Mouse (Mus musculus): ENCODE data around the gene N4bp1. TPM values are rescaled to one million over a fixed set of nuclear protein-coding genes. Genes with fewer than 3 reads are reported as not detected.

N4bp1 gene
- polyA plus RNA-seq, 1 experiment from 2014 or later: 11.3 TPM

DNA sequence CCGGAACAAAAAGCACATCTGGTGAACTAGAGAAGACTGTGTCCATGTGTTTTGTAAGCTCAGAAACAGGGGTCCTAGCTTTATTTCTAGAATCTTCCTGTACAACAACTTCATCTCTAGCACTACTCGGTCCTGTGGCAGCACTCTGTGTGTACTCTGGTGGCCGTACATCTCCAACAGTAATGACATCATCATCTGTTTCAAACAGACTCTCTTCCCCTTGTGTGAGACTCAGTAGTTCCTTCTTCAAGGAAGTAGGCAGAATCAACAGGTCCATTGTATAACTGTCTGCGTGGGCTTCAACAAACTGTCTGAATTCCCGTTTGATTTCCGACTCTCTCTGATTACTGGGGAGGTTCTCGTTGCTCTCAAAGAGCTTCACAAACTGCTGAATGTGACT, 23.5 kb downstream of the N4bp1 start:
- Histone ChIP-seq H3K4me1 (replicated peaks; ENCODE audit: control insufficient read depth, insufficient read depth, low read length) (no peaks in the 10 kb centered on the region), H3K4me2 (ENCODE audit: low read depth, low read length, severe bottlenecking) (no peak overlapping the region), H3K27ac (ENCODE audit: low read depth, low read length) (no peak overlapping the region), H3K36me3 (ENCODE audit: control insufficient read depth, insufficient read depth, low read length) (no peaks in the 10 kb centered on the region; the same call in 1 of the 2 replicates), H3K27me3 (ENCODE audit: control insufficient read depth, insufficient read depth, low read length) (no peaks in the 10 kb centered on the region), H3K9me3 (ENCODE audit: control insufficient read depth, low read length) (no peaks in the 10 kb centered on the region), H3K9ac (ENCODE audit: low read length) (no peak overlapping the region), H3K4me3 (ENCODE audit: low read depth, low read length) (no peak overlapping the region)
- DNase-seq (ENCODE audit: low spot score) (no peak), ATAC-seq (replicated peaks; ENCODE audit: low FRiP score) (no peak)
- 83% methylated on average over 7 of the region's 7 CpGs for WGBS

DNA sequence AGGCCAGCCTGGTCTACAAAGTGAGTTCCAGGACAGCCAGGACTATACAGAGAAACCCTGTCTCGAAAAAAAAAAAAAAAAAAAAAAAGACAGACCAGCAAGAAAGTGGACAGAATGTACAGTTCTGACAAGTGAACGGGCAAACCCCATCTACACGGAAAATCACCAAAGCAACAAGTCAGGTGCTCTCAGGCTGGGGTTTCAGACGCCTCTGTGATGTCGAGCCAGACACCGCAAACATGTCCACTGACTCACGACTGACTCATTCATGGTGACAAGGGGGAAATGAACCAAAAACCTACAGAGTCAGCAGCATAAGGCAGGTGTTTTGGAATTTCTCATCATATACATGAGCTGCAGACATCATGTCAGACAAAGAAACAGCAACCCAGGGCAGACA, 28.8 kb downstream of the N4bp1 start:
- Histone ChIP-seq H3K4me2 (ENCODE audit: low read depth, low read length, severe bottlenecking) (no peak overlapping the region), H3K27ac (ENCODE audit: low read depth, low read length) (no peak overlapping the region), H3K27me3 (ENCODE audit: control insufficient read depth, insufficient read depth, low read length) (no peaks in the 10 kb centered on the region), H3K36me3 (ENCODE audit: control insufficient read depth, insufficient read depth, low read length) (no peaks in the 10 kb centered on the region; the same call in 1 of the 2 replicates), H3K9ac (ENCODE audit: low read length) (no peak overlapping the region), H3K4me3 (ENCODE audit: low read depth, low read length) (no peak overlapping the region), H3K9me3 (ENCODE audit: control insufficient read depth, low read length) (no peaks in the 10 kb centered on the region), H3K4me1 (replicated peaks; ENCODE audit: control insufficient read depth, insufficient read depth, low read length) (peaks cover 2% of the 10 kb centered on the region; the same call in 1 of the 2 replicates)
- no peak for ATAC-seq (replicated peaks; ENCODE audit: low FRiP score)
- WGBS: 84% methylated on average over 7 of the region's 7 CpGs
- DNase-seq (ENCODE audit: low spot score): no peak

DNA sequence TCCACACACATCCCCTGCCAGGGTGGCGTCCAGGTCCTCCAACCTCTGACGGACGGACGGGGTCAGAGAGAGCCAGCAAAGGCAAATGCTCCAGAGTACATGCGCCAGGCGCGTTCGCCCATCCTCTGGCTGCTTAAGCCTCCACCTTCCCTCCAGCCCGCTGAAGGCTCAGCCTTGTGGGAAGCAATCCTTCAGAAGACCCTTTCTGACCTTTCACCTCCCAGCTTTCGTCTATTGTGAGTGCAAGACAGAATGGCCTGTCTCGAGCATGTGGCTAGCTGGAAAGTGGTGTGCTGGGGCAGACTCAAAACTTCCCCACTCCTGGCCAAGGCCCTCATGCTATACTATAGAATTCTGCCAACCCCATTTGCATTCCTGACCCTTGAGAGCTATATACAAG, 30.4 kb downstream of the N4bp1 start:
- H3K27me3 ChIP-seq (ENCODE audit: control insufficient read depth, insufficient read depth, low read length): no peaks in the 10 kb centered on the region
- H3K9ac ChIP-seq (ENCODE audit: low read length): no peak overlapping the region
- no peak overlapping the region for H3K4me3 ChIP-seq (ENCODE audit: low read depth, low read length)
- 23% methylated on average over 11 of the region's 11 CpGs for WGBS
- no peak for DNase-seq (ENCODE audit: low spot score)
- no peaks in the 10 kb centered on the region for H3K9me3 ChIP-seq (ENCODE audit: control insufficient read depth, low read length)
- no peak overlapping the region for H3K27ac ChIP-seq (ENCODE audit: low read depth, low read length)
- H3K4me2 ChIP-seq (ENCODE audit: low read depth, low read length, severe bottlenecking): no peak overlapping the region
- 0 out of 2 replicates have a peak, but pooled peaks have one; percentile 24 for ATAC-seq (replicated peaks; ENCODE audit: low FRiP score)
- peaks cover 2% of the 10 kb centered on the region; the same call in 1 of the 2 replicates for H3K4me1 ChIP-seq (replicated peaks; ENCODE audit: control insufficient read depth, insufficient read depth, low read length)
- H3K36me3 ChIP-seq (ENCODE audit: control insufficient read depth, insufficient read depth, low read length): no peaks in the 10 kb centered on the region; the same call in 1 of the 2 replicates

DNA sequence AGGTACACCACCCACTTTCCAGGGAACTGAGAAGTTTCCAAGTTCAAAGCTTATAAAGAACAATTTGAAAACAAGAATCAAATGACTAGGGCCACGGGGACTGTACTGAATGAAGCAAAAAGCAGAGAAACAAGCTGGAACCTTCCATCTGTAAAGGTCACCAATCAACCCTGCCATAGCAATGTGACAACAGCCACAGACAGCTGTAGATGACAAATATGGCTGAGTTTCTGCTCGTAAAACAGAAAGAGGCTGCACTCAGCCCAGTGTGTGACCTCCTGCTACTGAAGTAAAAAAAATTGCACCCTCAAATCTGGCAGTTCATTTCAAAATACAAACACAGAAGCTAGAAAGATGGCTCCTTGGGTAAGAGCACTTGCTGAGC, 31.1 kb downstream of the N4bp1 start:
- 86% methylated on average over 2 of the region's 2 CpGs for WGBS
- no peak overlapping the region for H3K27ac ChIP-seq (ENCODE audit: low read depth, low read length)
- no peaks in the 10 kb centered on the region for H3K9me3 ChIP-seq (ENCODE audit: control insufficient read depth, low read length)
- no peak overlapping the region for H3K4me2 ChIP-seq (ENCODE audit: low read depth, low read length, severe bottlenecking)
- H3K27me3 ChIP-seq (ENCODE audit: control insufficient read depth, insufficient read depth, low read length): no peaks in the 10 kb centered on the region
- H3K4me3 ChIP-seq (ENCODE audit: low read depth, low read length): no peak overlapping the region
- DNase-seq (ENCODE audit: low spot score) (no peak), ATAC-seq (replicated peaks; ENCODE audit: low FRiP score) (no peak)
- H3K36me3 ChIP-seq (ENCODE audit: control insufficient read depth, insufficient read depth, low read length): no peaks in the 10 kb centered on the region; the same call in 1 of the 2 replicates
- H3K9ac ChIP-seq (ENCODE audit: low read length): no peak overlapping the region
- peaks cover 2% of the 10 kb centered on the region; the same call in 1 of the 2 replicates for H3K4me1 ChIP-seq (replicated peaks; ENCODE audit: control insufficient read depth, insufficient read depth, low read length)

DNA sequence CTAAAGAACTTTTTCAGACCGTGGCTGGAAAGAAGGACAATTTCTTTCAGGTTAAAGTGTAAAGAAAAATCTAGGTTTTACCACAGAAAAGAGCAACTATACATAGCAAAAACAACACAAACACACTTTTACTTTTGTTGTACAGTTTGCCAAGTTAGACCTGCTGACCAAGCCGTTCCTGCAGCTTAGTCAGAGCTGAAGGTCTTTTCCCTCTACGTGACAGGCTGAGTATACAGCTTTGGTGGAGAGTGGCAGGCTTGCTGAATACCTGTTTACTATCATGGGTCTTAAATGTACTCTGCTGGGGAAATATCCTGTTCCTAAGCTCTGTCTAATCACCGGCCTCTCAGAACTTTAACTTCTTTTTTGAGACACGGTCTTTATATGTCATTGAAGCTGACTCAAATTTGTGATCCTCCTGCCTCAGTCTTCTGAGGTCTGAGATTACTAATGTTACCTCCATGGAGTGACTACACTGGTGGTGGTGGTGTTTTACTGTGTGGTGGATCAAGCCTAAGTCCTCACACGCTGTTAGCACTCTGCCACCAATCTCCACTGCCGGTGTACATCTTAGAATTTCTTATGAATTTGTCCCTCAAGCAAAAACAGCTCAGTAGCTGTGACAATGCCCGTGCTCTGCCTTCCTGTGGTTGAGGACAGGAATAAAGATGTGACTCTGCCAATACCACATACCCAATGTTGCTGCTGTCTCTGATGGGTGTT, 31.6 kb downstream of the N4bp1 start:
- H3K36me3 ChIP-seq (ENCODE audit: control insufficient read depth, insufficient read depth, low read length): no peaks in the 10 kb centered on the region; the same call in 1 of the 2 replicates
- ATAC-seq (replicated peaks; ENCODE audit: low FRiP score): no peak

DNA sequence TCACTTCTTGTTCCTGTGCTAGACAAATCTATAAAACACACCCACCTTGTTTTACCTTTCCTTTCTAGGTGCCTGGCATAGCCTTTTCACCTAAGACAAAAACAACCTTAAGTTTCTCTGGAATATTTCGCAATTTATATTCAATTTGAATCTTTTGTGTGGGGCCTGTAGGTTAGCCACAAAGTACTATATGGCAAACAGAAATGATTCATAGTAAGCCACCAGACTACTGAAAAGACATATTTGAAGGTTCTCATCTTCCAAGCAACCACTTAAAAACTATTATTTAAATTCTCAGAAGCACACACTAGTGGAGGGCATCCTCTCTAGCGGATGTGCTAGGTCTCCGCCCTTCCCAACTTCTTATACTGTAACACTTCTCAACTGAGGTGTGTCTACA, 32.6 kb downstream of the N4bp1 start:
- Histone ChIP-seq H3K9ac (ENCODE audit: low read length) (no peak overlapping the region), H3K27ac (ENCODE audit: low read depth, low read length) (no peak overlapping the region)
- 94% methylated on average over 3 of the region's 3 CpGs for WGBS

More for the DNA sequence above, 31.6 kb downstream of the N4bp1 start:
- no peak overlapping the region for H3K4me3 ChIP-seq (ENCODE audit: low read depth, low read length)
- WGBS: 93% methylated on average over 8 of the region's 8 CpGs
- no peaks in the 10 kb centered on the region for H3K9me3 ChIP-seq (ENCODE audit: control insufficient read depth, low read length)
- peaks cover 2% of the 10 kb centered on the region; the same call in 1 of the 2 replicates for H3K4me1 ChIP-seq (replicated peaks; ENCODE audit: control insufficient read depth, insufficient read depth, low read length)
- DNase-seq (ENCODE audit: low spot score): no peak
- H3K4me2 ChIP-seq (ENCODE audit: low read depth, low read length, severe bottlenecking): no peak overlapping the region
- no peak overlapping the region for H3K27ac ChIP-seq (ENCODE audit: low read depth, low read length)
- H3K27me3 ChIP-seq (ENCODE audit: control insufficient read depth, insufficient read depth, low read length): no peaks in the 10 kb centered on the region
- no peak overlapping the region for H3K9ac ChIP-seq (ENCODE audit: low read length)

DNA sequence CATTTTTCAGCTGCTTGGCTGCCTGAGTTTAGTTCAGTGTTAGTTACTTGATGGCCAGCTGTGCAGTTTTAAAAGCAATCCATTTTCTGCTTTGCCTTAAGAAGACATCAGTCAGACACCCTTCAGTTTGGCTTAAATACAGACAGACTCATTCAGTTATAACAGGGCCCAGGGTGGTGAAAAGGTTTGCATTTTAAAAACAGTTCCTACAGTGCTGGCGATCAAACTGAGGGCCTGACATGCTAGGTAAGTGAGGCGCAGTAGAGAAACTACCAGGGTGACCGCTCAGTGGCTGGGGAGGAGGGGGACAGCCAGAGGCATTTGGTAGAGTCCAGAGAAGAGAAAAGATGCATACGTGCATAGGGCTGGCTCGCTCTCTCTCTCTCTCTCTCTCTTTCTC, 36.2 kb downstream of the N4bp1 start:
- no peak overlapping the region for H3K27ac ChIP-seq (ENCODE audit: low read depth, low read length)
- 91% methylated on average over 5 of the region's 5 CpGs for WGBS
- no peak overlapping the region for H3K4me2 ChIP-seq (ENCODE audit: low read depth, low read length, severe bottlenecking)
- no peaks in the 10 kb centered on the region for H3K27me3 ChIP-seq (ENCODE audit: control insufficient read depth, insufficient read depth, low read length)
- no peaks in the 10 kb centered on the region for H3K9me3 ChIP-seq (ENCODE audit: control insufficient read depth, low read length)
- DNase-seq (ENCODE audit: low spot score): no peak
- no peak overlapping the region for H3K4me3 ChIP-seq (ENCODE audit: low read depth, low read length)
- no peak overlapping the region for H3K9ac ChIP-seq (ENCODE audit: low read length)
- no peak for ATAC-seq (replicated peaks; ENCODE audit: low FRiP score)
- no peaks in the 10 kb centered on the region for H3K4me1 ChIP-seq (replicated peaks; ENCODE audit: control insufficient read depth, insufficient read depth, low read length)
- H3K36me3 ChIP-seq (ENCODE audit: control insufficient read depth, insufficient read depth, low read length): peaks cover 4% of the 10 kb centered on the region; the same call in 1 of the 2 replicates

More for the DNA sequence above, 32.6 kb downstream of the N4bp1 start:
- Histone ChIP-seq H3K27me3 (ENCODE audit: control insufficient read depth, insufficient read depth, low read length) (no peaks in the 10 kb centered on the region), H3K36me3 (ENCODE audit: control insufficient read depth, insufficient read depth, low read length) (peaks cover 4% of the 10 kb centered on the region; the same call in 1 of the 2 replicates), H3K4me3 (ENCODE audit: low read depth, low read length) (no peak overlapping the region), H3K4me2 (ENCODE audit: low read depth, low read length, severe bottlenecking) (no peak overlapping the region), H3K4me1 (replicated peaks; ENCODE audit: control insufficient read depth, insufficient read depth, low read length) (peaks cover 2% of the 10 kb centered on the region; the same call in 1 of the 2 replicates), H3K9me3 (ENCODE audit: control insufficient read depth, low read length) (no peaks in the 10 kb centered on the region)
- no peak for ATAC-seq (replicated peaks; ENCODE audit: low FRiP score)
- no peak for DNase-seq (ENCODE audit: low spot score)

DNA sequence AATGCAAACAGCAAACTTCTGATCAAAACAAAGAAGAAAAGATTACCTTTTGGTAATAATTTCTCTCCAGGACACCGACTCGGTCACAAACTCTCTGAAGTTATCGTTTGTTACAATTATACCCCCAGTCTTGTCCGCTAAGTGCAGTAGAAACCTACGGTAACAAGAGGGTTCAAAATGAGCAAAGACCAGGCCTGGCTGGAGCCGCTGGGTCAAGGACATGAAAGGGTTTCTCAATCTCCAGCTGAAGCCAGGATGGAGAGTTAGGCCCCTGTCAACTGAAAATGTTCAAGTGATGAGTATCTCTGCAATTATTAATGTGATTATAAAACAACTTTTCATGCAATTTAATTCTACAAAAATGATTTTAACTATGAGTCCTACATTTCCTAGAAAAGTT, 36.7 kb downstream of the N4bp1 start:
- 96% methylated on average over 6 of the region's 6 CpGs for WGBS
- no peak overlapping the region for H3K9ac ChIP-seq (ENCODE audit: low read length)

DNA sequence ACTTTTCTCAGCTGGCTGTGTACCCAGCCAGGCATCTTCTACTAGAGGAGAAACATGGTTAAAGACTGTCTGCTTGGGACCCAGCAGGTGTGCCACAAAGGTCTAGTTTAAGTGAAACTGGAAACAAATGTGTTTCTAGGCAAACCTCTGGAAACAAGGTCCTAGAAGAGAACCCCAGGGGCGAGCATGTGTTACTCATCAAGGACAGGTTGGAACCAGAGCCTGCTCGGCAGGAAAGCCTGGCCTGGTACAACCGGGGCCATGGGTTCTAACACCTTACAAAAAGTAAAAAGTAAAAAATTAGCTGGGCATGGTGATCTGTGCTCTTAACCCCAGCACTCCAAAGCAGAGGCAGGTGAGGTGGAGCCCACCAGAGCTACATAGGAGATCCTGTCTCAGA, 38.0 kb downstream of the N4bp1 start:
- Histone ChIP-seq H3K27ac (ENCODE audit: low read depth, low read length) (no peak overlapping the region), H3K9ac (ENCODE audit: low read length) (no peak overlapping the region), H3K4me3 (ENCODE audit: low read depth, low read length) (no peak overlapping the region), H3K9me3 (ENCODE audit: control insufficient read depth, low read length) (no peaks in the 10 kb centered on the region), H3K27me3 (ENCODE audit: control insufficient read depth, insufficient read depth, low read length) (no peaks in the 10 kb centered on the region), H3K4me1 (replicated peaks; ENCODE audit: control insufficient read depth, insufficient read depth, low read length) (no peaks in the 10 kb centered on the region), H3K36me3 (ENCODE audit: control insufficient read depth, insufficient read depth, low read length) (peaks cover 4% of the 10 kb centered on the region; the same call in 1 of the 2 replicates), H3K4me2 (ENCODE audit: low read depth, low read length, severe bottlenecking) (no peak overlapping the region)
- WGBS: 82% methylated on average over 3 of the region's 3 CpGs
- ATAC-seq (replicated peaks; ENCODE audit: low FRiP score): no peak
- no peak for DNase-seq (ENCODE audit: low spot score)

More for the DNA sequence above, 36.7 kb downstream of the N4bp1 start:
- Histone ChIP-seq H3K36me3 (ENCODE audit: control insufficient read depth, insufficient read depth, low read length) (peaks cover 4% of the 10 kb centered on the region; the same call in 1 of the 2 replicates), H3K4me2 (ENCODE audit: low read depth, low read length, severe bottlenecking) (no peak overlapping the region), H3K4me3 (ENCODE audit: low read depth, low read length) (no peak overlapping the region), H3K4me1 (replicated peaks; ENCODE audit: control insufficient read depth, insufficient read depth, low read length) (no peaks in the 10 kb centered on the region), H3K9me3 (ENCODE audit: control insufficient read depth, low read length) (no peaks in the 10 kb centered on the region), H3K27me3 (ENCODE audit: control insufficient read depth, insufficient read depth, low read length) (no peaks in the 10 kb centered on the region), H3K27ac (ENCODE audit: low read depth, low read length) (no peak overlapping the region)
- DNase-seq (ENCODE audit: low spot score) (no peak), ATAC-seq (replicated peaks; ENCODE audit: low FRiP score) (no peak)

Measured in forebrain, embryonic 11.5 days (tissue).